Mouse (Mus musculus): Measurements from ENCODE around the gene Foxp1.

DNA sequence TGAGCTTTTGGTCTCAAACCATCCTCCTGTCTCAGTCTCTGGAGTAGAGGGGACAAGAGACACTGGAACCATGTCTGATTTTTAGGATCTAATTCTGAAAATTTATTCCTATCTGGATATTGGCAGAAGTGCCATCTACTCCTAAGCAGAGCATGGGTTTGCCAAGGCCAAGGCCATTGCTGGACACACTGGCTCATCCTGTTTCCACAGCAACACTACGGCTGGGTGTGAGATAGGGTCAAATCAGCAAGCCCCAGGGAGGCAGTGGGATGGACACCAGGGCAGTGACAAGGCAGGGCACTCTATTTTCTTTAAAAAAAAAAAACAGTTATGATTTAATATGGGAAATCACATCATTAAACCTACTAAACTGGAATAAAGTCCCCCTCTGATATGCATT, 405.1 kb downstream of the Foxp1 start:
- TF ChIP-seq CTCF (IDR thresholded peaks at IDR 0.05; ENCODE audit: borderline replicate concordance, extremely low read depth, insufficient read depth, insufficient read length), result no peak
- no peak for TF ChIP-seq POLR2A (IDR thresholded peaks at IDR 0.05; ENCODE audit: borderline replicate concordance, extremely low read depth, insufficient read depth, insufficient read length, poor library complexity, severe bottlenecking)

All from brain, embryonic 14.5 days (tissue).